Mouse (Mus musculus): ENCODE results near the gene Napsa. TPM values are rescaled to one million over a fixed set of nuclear protein-coding genes. Genes with fewer than 3 reads are reported as not detected.

Napsa gene
- 0.19 and 0.27 TPM in 2 replicates for polyA plus RNA-seq (2012; rRNA removed)

DNA sequence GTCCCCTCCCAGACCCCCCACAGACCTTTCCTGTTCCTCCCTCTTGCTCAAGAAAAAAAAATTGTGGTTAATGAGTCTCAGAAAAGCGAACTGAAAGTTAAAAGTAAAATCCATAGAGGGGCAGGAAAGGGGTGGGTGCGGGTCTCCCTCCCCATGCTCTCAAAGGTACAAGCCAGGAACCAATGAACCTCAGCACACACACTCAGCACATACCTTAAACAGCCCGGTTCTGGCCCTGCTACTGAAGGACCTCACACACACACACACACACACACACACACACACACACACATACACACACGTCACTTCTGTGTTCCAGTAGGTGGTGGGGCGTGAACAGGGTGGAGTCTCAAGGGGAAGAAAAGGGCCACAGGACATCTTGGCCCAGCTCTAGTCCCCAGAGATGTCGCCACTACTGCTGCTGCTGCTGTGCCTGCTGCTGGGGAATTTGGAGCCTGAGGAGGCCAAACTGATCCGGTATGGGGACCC is at the start of gene Napsa:
Gene Napsa, plus strand, starts transcription at position 168 of the 489 bp plus-strand sequence.

DNA sequence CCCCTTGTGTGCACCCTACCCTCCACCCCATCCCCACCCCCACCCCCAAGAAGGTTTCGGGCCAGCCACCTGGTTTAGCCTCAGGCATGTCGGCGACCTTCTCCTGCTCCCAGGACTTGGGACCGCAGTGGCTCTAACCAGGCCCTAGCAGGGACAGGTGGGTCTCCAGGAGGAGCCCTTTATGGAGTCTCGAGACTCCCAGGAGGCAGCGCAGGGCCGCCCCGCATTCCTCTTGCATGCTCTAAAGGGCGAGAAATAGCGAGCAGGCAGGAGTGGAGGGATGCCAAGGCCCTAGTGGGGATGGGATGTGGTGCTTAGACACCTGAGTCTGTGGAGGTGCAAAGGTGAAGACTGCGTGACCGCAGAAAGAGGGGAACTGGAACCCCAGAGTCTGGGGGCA is 47.7 kb upstream of the Napsa start, which contains the start of gene Mybpc2:
Gene Mybpc2, minus strand, starts transcription at position 155 of the 400 bp plus-strand sequence.

GRCm38 (mm10) chr7:44531946-44532732 is 40.0 kb upstream of the Napsa start, which contains the start of gene Spib:
TSS of gene Spib (minus strand) at chr7:44532071.

GRCm38 (mm10) chr7:44548497-44549087 is 23.6 kb upstream of the Napsa start, which contains the start of gene Pold1:
TSS of gene Pold1 (minus strand) at chr7:44548849.

GRCm38 (mm10) chr7:44553826-44554225 is 18.4 kb upstream of the Napsa start, which contains the start of gene Nr1h2:
TSS of gene Nr1h2 (minus strand) at chr7:44553951.

DNA sequence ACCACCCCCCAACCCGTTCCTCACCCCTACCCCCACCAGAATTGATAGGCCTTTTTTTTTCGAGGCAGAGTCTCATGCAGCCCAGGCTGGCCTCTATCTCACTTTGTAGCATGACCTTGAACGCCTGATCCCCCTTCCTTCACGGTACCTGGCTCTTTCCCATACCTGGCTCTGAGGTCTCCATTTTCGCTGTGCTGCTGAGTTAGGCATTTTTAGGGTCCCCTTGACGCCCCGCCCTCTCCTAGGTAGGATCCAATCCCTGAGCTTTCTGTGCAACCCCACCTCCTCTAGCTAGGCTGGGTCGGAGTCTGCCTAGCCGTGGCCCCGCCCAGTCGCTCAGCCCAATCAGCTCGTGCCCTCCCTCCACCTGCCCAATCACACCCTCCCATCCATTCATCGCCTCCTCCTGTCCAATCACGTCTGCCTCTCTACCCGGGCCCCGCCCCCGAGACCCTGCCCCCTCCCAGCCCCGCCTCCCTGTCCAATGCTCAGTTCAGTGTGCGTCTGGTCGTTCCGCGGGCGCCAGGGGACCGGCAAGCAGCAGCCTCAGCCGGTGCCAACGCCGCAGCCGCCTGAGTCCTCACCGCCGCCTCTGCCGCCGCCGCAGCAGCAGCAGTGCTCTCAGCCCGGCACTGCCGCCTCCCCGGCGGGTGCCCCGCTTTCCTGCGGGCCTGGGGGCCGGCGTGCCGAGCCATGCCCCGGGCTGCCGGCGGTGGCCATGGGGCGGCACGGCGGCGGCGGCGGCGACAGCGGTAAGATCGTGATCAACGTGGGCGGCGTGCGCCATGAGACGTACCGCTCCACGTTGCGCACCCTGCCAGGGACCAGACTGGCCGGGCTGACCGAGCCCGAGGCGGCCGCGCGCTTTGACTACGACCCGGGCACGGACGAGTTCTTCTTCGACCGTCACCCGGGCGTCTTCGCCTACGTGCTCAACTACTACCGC is 18.5 kb downstream of the Napsa start, which contains the start of gene Kcnc3:
Gene Kcnc3, plus strand, starts transcription at position 263 of the 946 bp plus-strand sequence.

Other genes with a start within 250 kb of the Napsa start
- gene Syt3, start 188.3 kb upstream of the Napsa start, polyA plus RNA-seq (2012; rRNA removed) = 55.4 and 56.4 TPM in 2 replicates
- 4.7 and 5.2 TPM in 2 replicates for gene 1700008O03Rik, start 186.6 kb upstream of the Napsa start, polyA plus RNA-seq (2012; rRNA removed)
- gene Lrrc4b, start 143.4 kb upstream of the Napsa start, polyA plus RNA-seq (2012; rRNA removed) = 229 and 267 TPM in 2 replicates
- gene Aspdh, start 107.0 kb upstream of the Napsa start, polyA plus RNA-seq (2012; rRNA removed) = 13.8 and 16.1 TPM in 2 replicates
- 75.4 and 77.8 TPM in 2 replicates for gene Josd2, start 104.4 kb upstream of the Napsa start, polyA plus RNA-seq (2012; rRNA removed)
- 210 and 223 TPM in 2 replicates for gene Emc10, start 75.9 kb upstream of the Napsa start, polyA plus RNA-seq (2012; rRNA removed)
- 25.2 and 26.6 TPM in 2 replicates for gene Fam71e1, start 75.8 kb upstream of the Napsa start, polyA plus RNA-seq (2012; rRNA removed)
- gene Mybpc2, start 47.7 kb upstream of the Napsa start, polyA plus RNA-seq (2012; rRNA removed) = 0.04 and 0.19 TPM in 2 replicates
- 0.04 and 0.09 TPM in 2 replicates for gene Spib, start 40.3 kb upstream of the Napsa start, polyA plus RNA-seq (2012; rRNA removed)
- 24.0 and 24.6 TPM in 2 replicates for gene Pold1, start 23.5 kb upstream of the Napsa start, polyA plus RNA-seq (2012; rRNA removed)
- gene Nr1h2, start 18.4 kb upstream of the Napsa start, polyA plus RNA-seq (2012; rRNA removed) = 55.4 and 59.4 TPM in 2 replicates
- 14.7 and 17.8 TPM in 2 replicates for gene Kcnc3, start 18.3 kb downstream of the Napsa start, polyA plus RNA-seq (2012; rRNA removed)
- gene Myh14, start 98.5 kb downstream of the Napsa start, polyA plus RNA-seq (2012; rRNA removed) = 2.2 and 2.8 TPM in 2 replicates
- not detected in 2 replicates for gene Izumo2, start 136.4 kb downstream of the Napsa start, polyA plus RNA-seq (2012; rRNA removed)
- 28.7 TPM in 2 replicates for gene Vrk3, start 176.0 kb downstream of the Napsa start, polyA plus RNA-seq (2012; rRNA removed)
- gene Zfp473, start 178.7 kb downstream of the Napsa start, polyA plus RNA-seq (2012; rRNA removed) = 1.2 and 1.3 TPM in 2 replicates
- gene Nup62, start 243.7 kb downstream of the Napsa start, polyA plus RNA-seq (2012; rRNA removed) = 60.4 and 62.0 TPM in 2 replicates
- gene Il4i1, start 244.0 kb downstream of the Napsa start, polyA plus RNA-seq (2012; rRNA removed) = 0.43 and 0.61 TPM in 2 replicates
- 15.3 and 17.9 TPM in 2 replicates for gene Atf5, start 244.3 kb downstream of the Napsa start, polyA plus RNA-seq (2012; rRNA removed)

All from central nervous system, embryonic 18 days (tissue).